Mouse (Mus musculus) heart, embryonic 11.5 days (tissue): ENCODE results near the gene Mettl8. TPM values are rescaled to one million over a fixed set of nuclear protein-coding genes. Genes with fewer than 3 reads are reported as not detected.

ENCODE experiments used
- ATAC-seq: fragments of 200-750 bp; cut with Nextera tagmentation; replicated peaks from 2 replicates; pipeline ENCODE4 v1.8.0; 2017; ENCODE audit warnings: moderate library complexity; ENCODE audit not compliant: insufficient number of reproducible peaks, low FRiP score, low TSS enrichment
- H3K27ac ChIP-seq: fragments of 300-500 bp; sonication (generic); 2 replicates; pipeline ENCODE4 v1.5.1; 2014; ENCODE audit warnings: mild to moderate bottlenecking, low read depth, low read length
- H3K27me3 ChIP-seq: fragments of 300-500 bp; sonication (generic); 2 replicates; pipeline ENCODE4 v1.6.1; 2014; ENCODE audit warnings: mild to moderate bottlenecking, low read length, mixed read lengths; ENCODE audit not compliant: control insufficient read depth, insufficient read depth
- H3K36me3 ChIP-seq: fragments of 300-500 bp; sonication (generic); 2 replicates; pipeline ENCODE4 v1.6.1; 2014; ENCODE audit warnings: mild to moderate bottlenecking, low read length, moderate library complexity, mixed read lengths; ENCODE audit not compliant: control insufficient read depth, insufficient read depth
- H3K4me1 ChIP-seq: fragments of 300-500 bp; sonication (generic); 2 replicates; pipeline ENCODE4 v1.6.1; 2014; ENCODE audit warnings: low read length; ENCODE audit not compliant: control insufficient read depth, insufficient read depth
- H3K4me2 ChIP-seq: fragments of 300-500 bp; sonication (generic); 2 replicates; pipeline ENCODE4 v1.6.1; 2014; ENCODE audit warnings: mild to moderate bottlenecking, moderate library complexity
- H3K4me3 ChIP-seq: fragments of 300-500 bp; sonication (generic); 2 replicates; pipeline ENCODE4 v1.5.1; 2014; ENCODE audit warnings: low read depth, low read length
- H3K9ac ChIP-seq: fragments of 300-500 bp; sonication (generic); 2 replicates; pipeline ENCODE4 v1.6.1; 2014; ENCODE audit warnings: mild to moderate bottlenecking, low read depth, low read length, moderate library complexity
- H3K9me3 ChIP-seq: fragments of 300-500 bp; sonication (generic); replicated peaks from 2 replicates; pipeline ENCODE4 v1.6.1; 2016; ENCODE audit warnings: low read length; ENCODE audit not compliant: control insufficient read depth
- WGBS: fragments of 180-500 bp; shearing (Covaris S2); extraction: QIAGEN DNeasy Blood & Tissue Kit; methylation state at CpG from one replicate; pipeline ENCODE4 v1.1.7; 2014; ENCODE audit not compliant: insufficient replicate concordance; 5-methylcytosine and 5-hydroxymethylcytosine counted together
- polyA plus RNA-seq: library from polyadenylated mRNA; unstranded; fragments of >200 nt; fragmentation: Nextera tagmentation; extraction: Ambion mirVana; gene quantifications from 2 replicates; pipeline ENCODE4 v1.2.1, GENCODE M21; 2014

The Mettl8 gene
- polyA plus RNA-seq, 1 experiment from 2014 or later = 15.5 TPM

DNA sequence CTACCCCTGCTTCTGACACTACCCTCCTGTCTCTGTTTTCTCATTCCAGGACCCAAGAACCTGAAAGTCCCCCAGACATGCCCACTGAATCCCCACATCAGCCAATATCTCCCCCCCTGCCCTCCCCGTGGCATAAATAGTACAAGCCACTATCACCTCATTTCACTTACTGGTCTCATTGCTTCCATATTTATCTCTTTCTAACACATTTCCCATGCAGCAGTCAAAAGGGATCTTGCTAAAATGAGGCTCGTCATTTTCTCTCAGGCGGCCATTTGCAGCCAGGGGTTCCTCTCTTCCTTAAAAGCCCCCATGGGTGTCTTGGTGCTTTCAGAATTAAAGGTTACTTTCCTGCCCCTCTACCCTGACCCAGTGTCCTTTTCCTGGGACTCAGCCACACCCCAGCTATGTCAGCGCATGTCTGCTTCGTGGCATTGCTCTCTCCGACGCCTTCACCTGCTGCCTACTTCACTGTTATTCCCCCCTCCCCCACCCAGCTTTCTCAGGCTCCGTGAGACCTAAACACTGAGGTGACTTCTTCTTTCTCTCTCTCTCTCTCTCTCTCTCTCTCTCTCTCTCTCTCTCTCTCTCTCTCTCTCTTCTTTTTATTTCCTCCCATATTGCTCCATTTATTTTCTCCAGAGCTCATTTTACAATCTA, 134.3 kb downstream of the Mettl8 start:
- H3K4me3 ChIP-seq = no peak overlapping the region
- WGBS = 40% methylated on average over 8 of the region's 8 CpGs
- H3K4me2 ChIP-seq = peak overlapping the region; percentile 44

DNA sequence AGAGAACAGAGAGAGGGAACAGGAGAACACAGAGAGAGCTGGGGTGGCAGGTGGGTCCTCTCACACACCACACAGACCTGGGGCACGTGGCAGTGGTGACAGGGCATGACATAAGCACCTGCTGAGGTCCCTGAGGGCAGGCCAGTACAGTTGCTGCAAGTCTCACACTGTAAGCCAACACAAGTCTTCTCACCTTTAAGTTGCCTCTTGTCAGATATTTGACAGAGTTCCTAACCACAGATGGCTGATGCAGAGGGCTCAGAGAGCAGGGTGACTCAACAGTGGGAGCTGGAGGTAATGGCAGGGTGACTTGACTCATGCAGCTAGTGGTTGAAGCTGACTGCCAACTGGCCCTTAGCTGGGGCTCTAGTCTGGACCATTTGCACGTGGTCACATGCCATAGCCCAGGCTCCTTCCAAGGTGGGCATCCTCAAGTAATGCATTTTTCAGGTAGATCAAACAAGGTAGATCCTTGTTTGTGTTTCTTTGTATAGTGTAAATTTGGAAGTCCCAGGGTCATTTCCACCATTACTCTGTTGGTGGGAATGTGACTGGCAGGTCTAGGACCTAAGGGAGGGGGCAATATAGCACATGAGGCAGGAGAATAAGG, 135.4 kb downstream of the Mettl8 start:
- 73% methylated on average over 2 of the region's 2 CpGs for WGBS
- H3K4me2 ChIP-seq = no peak overlapping the region
- H3K36me3 ChIP-seq = no peaks in the 10 kb centered on the region
- H3K9me3 ChIP-seq = no peaks in the 10 kb centered on the region
- H3K27ac ChIP-seq = no peak overlapping the region
- H3K27me3 ChIP-seq = no peaks in the 10 kb centered on the region
- no peak overlapping the region for H3K4me3 ChIP-seq
- no peak overlapping the region for H3K9ac ChIP-seq
- ATAC-seq = no peak
- H3K4me1 ChIP-seq = 0 out of 2 replicates have a peak, but pooled peaks cover 5% of the 10 kb centered on the region

More for the DNA sequence above, 134.3 kb downstream of the Mettl8 start:
- Histone ChIP-seq H3K9me3 (no peaks in the 10 kb centered on the region), H3K9ac (no peak overlapping the region), H3K4me1 (0 out of 2 replicates have a peak, but pooled peaks cover 5% of the 10 kb centered on the region), H3K27me3 (no peaks in the 10 kb centered on the region), H3K36me3 (no peaks in the 10 kb centered on the region), H3K27ac (no peak overlapping the region)
- no peak for ATAC-seq

DNA sequence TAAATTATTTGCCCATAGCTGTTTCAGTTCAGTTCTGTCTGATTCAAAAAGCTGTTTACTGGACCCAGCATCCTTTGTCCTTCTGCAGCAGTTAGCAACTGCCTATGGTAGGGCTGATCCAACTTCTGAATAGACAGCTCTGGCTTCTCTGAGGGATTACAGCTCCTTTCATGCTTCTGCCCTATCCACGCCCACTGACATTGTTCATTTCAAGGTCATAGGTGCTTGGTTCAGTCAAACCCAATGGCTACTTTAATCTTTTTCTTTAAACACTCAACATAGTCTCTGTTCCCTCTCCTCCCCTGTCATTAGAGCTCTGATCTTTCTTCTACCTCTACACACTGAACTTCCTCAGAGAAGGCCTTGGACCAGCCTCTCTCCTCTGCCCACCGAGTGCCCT, 136.9 kb downstream of the Mettl8 start:
- Histone ChIP-seq H3K36me3 (no peaks in the 10 kb centered on the region), H3K9ac (no peak overlapping the region), H3K4me3 (no peak overlapping the region), H3K27me3 (no peaks in the 10 kb centered on the region), H3K9me3 (no peaks in the 10 kb centered on the region), H3K4me1 (0 out of 2 replicates have a peak, but pooled peaks cover 5% of the 10 kb centered on the region), H3K27ac (no peak overlapping the region), H3K4me2 (no peak overlapping the region)
- ATAC-seq = no peak
- WGBS = 73% methylated on average over 2 of the region's 2 CpGs

Other genes starting within 250 kb of the Mettl8 start
- gene Tlk1, start 229.9 kb downstream of the Mettl8 start, polyA plus RNA-seq = 34.2 and 39.4 TPM in 2 replicates
- 16.8 and 18.1 TPM in 2 replicates for gene Dcaf17, start 255 bp downstream of the Mettl8 start, polyA plus RNA-seq
- gene Cybrd1, start 62.3 kb upstream of the Mettl8 start, polyA plus RNA-seq = 0.74 and 1.2 TPM in 2 replicates
- 78.5 and 105 TPM in 2 replicates for gene Dync1i2, start 156.1 kb upstream of the Mettl8 start, polyA plus RNA-seq